Mouse (Mus musculus) thymus, postnatal 36 days (tissue): ENCODE data around the gene Cox7b.
"Not testable (repeated sequence)": the region's sequence is repeated elsewhere in the genome, so short reads cannot be mapped to it uniquely, and the experiment has no call there.

ENCODE experiments used
- DNase-seq, 2 experiments: peaks; one replicate each; pipeline ENCODE4 v3.0.0; 2022; ENCODE audit warnings: mixed read lengths in 2 of 2

The Cox7b gene

GRCm38 (mm10) chrX:106015571-106016322 lies at the start of gene Cox7b:
Cox7b (plus strand) TSS chrX:106015700.
- peak; percentile 61 to 71 for DNase-seq

- DNase-seq = no peak
Observed at GRCm38 (mm10) chrX:106001605-106002004, 13.9 kb upstream of the Cox7b start.

- no peak for DNase-seq
Observed at GRCm38 (mm10) chrX:106010762-106011161, 4.7 kb upstream of the Cox7b start.

GRCm38 (mm10) chrX:106011465-106012159 lies 3.9 kb upstream of the Cox7b start, which contains the start of gene Magt1:
Magt1 (minus strand) TSS chrX:106011906.
- DNase-seq = peak; percentile 78 to 86

GRCm38 (mm10) chrX:106012559-106012958 lies 2.9 kb upstream of the Cox7b start:
- DNase-seq = no peak

- DNase-seq = peak; percentile 16 to 25
Observed at GRCm38 (mm10) chrX:106013217-106013616, 2.3 kb upstream of the Cox7b start.

- not testable (repeated sequence) for DNase-seq
Observed at GRCm38 (mm10) chrX:106014741-106015377, 641 bp upstream of the Cox7b start.

GRCm38 (mm10) chrX:106017102-106017501 lies 1.6 kb downstream of the Cox7b start:
- no peak for DNase-seq

GRCm38 (mm10) chrX:106017516-106017915 lies 2.0 kb downstream of the Cox7b start:
- no peak for DNase-seq

- peak; percentile 91 to 93 for DNase-seq
Observed at GRCm38 (mm10) chrX:106026418-106027342, 11.2 kb downstream of the Cox7b start, which contains the start of gene Atp7a. Atp7a (plus strand) TSS chrX:106027276.

- no peak for DNase-seq
Observed at GRCm38 (mm10) chrX:106027343-106027674, 11.8 kb downstream of the Cox7b start.

- no peak for DNase-seq
Observed at GRCm38 (mm10) chrX:106030176-106030575, 14.7 kb downstream of the Cox7b start.

GRCm38 (mm10) chrX:106031124-106031523 lies 15.6 kb downstream of the Cox7b start:
- no peak for DNase-seq

GRCm38 (mm10) chrX:106035727-106036126 lies 20.2 kb downstream of the Cox7b start:
- DNase-seq = no peak

- no peak for DNase-seq
Observed at GRCm38 (mm10) chrX:106037185-106037752, 21.8 kb downstream of the Cox7b start.

- no peak for DNase-seq
Observed at GRCm38 (mm10) chrX:106043863-106044617, 28.5 kb downstream of the Cox7b start.

GRCm38 (mm10) chrX:106045455-106045854 lies 30.0 kb downstream of the Cox7b start:
- DNase-seq = no peak

- DNase-seq = no peak
Observed at GRCm38 (mm10) chrX:106045928-106046327, 30.4 kb downstream of the Cox7b start.

GRCm38 (mm10) chrX:106048191-106048590 lies 32.7 kb downstream of the Cox7b start:
- no peak for DNase-seq
